Mouse (Mus musculus) forebrain, embryonic 14.5 days (tissue): ENCODE measurements around the gene Nmi. TPM values are rescaled to one million over a fixed set of nuclear protein-coding genes. Genes with fewer than 3 reads are reported as not detected.

Experiments used
- ATAC-seq: fragments of 200-750 bp; cut with Nextera tagmentation; 2 replicates; pipeline ENCODE4 v1.8.0; 2017; ENCODE audit warnings: mild to moderate bottlenecking, moderate library complexity
- DNase-seq: peaks from one replicate; pipeline ENCODE4 v3.0.0-alpha.2; 2015; ENCODE audit warnings: low spot score
- H3K27ac ChIP-seq: fragments of 300-500 bp; sonication (generic); 2 replicates; pipeline ENCODE4 v1.5.1; 2014; ENCODE audit warnings: low read depth, mild to moderate bottlenecking, control low read depth, low read length, moderate library complexity
- H3K27me3 ChIP-seq: fragments of 300-500 bp; sonication (generic); replicated peaks from 2 replicates; pipeline ENCODE4 v1.6.1; 2014; ENCODE audit warnings: low read length, control low read depth, mixed read lengths; ENCODE audit not compliant: control insufficient read depth, insufficient read depth
- H3K36me3 ChIP-seq: fragments of 300-500 bp; sonication (generic); 2 replicates; pipeline ENCODE4 v1.6.1; 2014; ENCODE audit warnings: low read length, control low read depth; ENCODE audit not compliant: control insufficient read depth, insufficient read depth
- H3K4me1 ChIP-seq: fragments of 300-500 bp; sonication (generic); 2 replicates; pipeline ENCODE4 v1.6.1; 2014; ENCODE audit warnings: antibody characterized with exemption, low read length, control low read depth; ENCODE audit not compliant: control insufficient read depth, insufficient read depth
- H3K4me2 ChIP-seq: fragments of 300-500 bp; sonication (generic); 2 replicates; pipeline ENCODE4 v1.6.1; 2014; ENCODE audit warnings: mild to moderate bottlenecking, control low read depth, low read length
- H3K4me3 ChIP-seq: fragments of 300-500 bp; sonication (generic); 2 replicates; pipeline ENCODE4 v1.5.1; 2014; ENCODE audit warnings: low read depth, low read length, control low read depth
- H3K9ac ChIP-seq: fragments of 300-500 bp; sonication (generic); 2 replicates; pipeline ENCODE4 v1.6.1; 2014; ENCODE audit warnings: mild to moderate bottlenecking, low read length, control low read depth, moderate library complexity
- H3K9me3 ChIP-seq: fragments of 300-500 bp; sonication (generic); replicated peaks from 2 replicates; pipeline ENCODE4 v1.6.1; 2016; ENCODE audit warnings: low read length, control low read depth, mixed read lengths; ENCODE audit not compliant: control insufficient read depth
- whole genome bisulfite sequencing: fragments of 180-500 bp; shearing (Covaris S2); extraction: QIAGEN DNeasy Blood & Tissue Kit; methylation state at CpG from one replicate; pipeline ENCODE4 v1.1.7; 2014; 5-methylcytosine and 5-hydroxymethylcytosine counted together
- polyA plus RNA-seq: library from polyadenylated mRNA; unstranded; fragments of >200 nt; fragmentation: Nextera tagmentation; extraction: Ambion mirVana; gene quantifications from 2 replicates; pipeline ENCODE4 v1.2.1, GENCODE M21; 2014

The Nmi gene
- polyA plus RNA-seq, 1 experiment from 2014 or later: 5.0 TPM

DNA sequence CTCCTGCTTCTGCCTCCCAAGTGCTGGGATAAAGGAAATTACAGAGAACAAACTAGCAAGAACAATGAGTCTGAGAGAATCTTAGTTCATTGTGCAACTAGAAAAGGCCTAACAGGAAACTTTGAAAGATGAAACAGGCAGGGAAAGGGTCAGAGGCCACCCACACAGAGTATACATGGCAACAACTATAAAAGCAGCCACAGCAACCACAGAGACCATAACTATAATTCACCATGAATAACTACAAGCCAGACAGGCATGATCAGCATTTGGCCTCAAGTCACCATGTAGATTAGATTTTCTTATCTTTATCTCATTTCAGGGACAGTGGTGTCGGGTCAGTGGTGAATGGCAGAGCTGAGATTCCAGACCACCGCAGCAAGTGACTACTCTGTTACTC lies 16.3 kb upstream of the Nmi start:
- DNase-seq (no peak), ATAC-seq (no peak)
- Histone ChIP-seq H3K36me3 (no peaks in the 10 kb centered on the region), H3K4me2 (no peak overlapping the region), H3K4me1 (no peaks in the 10 kb centered on the region), H3K9me3 (no peaks in the 10 kb centered on the region), H3K9ac (no peak overlapping the region), H3K27me3 (no peaks in the 10 kb centered on the region), H3K27ac (no peak overlapping the region), H3K4me3 (no peak overlapping the region)
- 94% methylated on average over 2 of the region's 2 CpGs for WGBS

GRCm38 (mm10) chr2:51986695-51987094 lies 13.4 kb upstream of the Nmi start:
- no peak overlapping the region for H3K4me2 ChIP-seq
- H3K27me3 ChIP-seq: no peaks in the 10 kb centered on the region
- no peaks in the 10 kb centered on the region for H3K36me3 ChIP-seq
- no peaks in the 10 kb centered on the region for H3K9me3 ChIP-seq
- WGBS: 88% methylated on average over 5 of the region's 5 CpGs
- H3K4me1 ChIP-seq: no peaks in the 10 kb centered on the region
- ATAC-seq (no peak), DNase-seq (no peak)
- no peak overlapping the region for H3K9ac ChIP-seq
- no peak overlapping the region for H3K27ac ChIP-seq
- H3K4me3 ChIP-seq: no peak overlapping the region

DNA sequence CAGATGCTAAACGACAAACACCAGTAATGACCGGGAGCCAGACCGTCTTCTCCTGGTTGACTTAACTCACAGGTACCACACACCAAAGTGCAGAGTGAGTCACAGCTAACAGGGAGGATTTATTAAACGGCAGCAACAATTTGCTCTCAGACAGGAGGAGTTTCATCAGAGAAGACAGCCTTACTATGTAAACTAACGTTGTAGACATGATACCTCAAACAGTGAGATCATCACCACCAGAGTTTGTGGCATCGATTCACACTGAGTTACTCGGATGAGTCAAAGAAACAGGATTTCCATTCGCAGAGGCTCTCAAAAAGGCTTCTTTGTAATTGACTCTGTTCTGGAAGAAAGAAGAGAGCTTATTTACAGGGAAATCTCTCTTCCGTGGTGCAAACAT lies 12.9 kb upstream of the Nmi start:
- no peak overlapping the region for H3K9ac ChIP-seq
- no peak for DNase-seq
- WGBS: 70% methylated on average over 9 of the region's 9 CpGs
- ATAC-seq: no peak
- no peaks in the 10 kb centered on the region for H3K27me3 ChIP-seq
- no peaks in the 10 kb centered on the region for H3K9me3 ChIP-seq
- H3K36me3 ChIP-seq: no peaks in the 10 kb centered on the region
- H3K4me1 ChIP-seq: no peaks in the 10 kb centered on the region
- H3K4me3 ChIP-seq: no peak overlapping the region
- H3K4me2 ChIP-seq: no peak overlapping the region
- H3K27ac ChIP-seq: no peak overlapping the region

- no peaks in the 10 kb centered on the region for H3K4me1 ChIP-seq
- H3K4me2 ChIP-seq: no peak overlapping the region
- no peak overlapping the region for H3K27ac ChIP-seq
- H3K9me3 ChIP-seq: no peaks in the 10 kb centered on the region
- ATAC-seq: no peak
- 93% methylated on average over 10 of the region's 10 CpGs for WGBS
- no peaks in the 10 kb centered on the region for H3K27me3 ChIP-seq
- no peak for DNase-seq
- no peak overlapping the region for H3K9ac ChIP-seq
- no peak overlapping the region for H3K4me3 ChIP-seq
- H3K36me3 ChIP-seq: no peaks in the 10 kb centered on the region
Observed at GRCm38 (mm10) chr2:51985241-51985640, 11.9 kb upstream of the Nmi start.

GRCm38 (mm10) chr2:51982288-51982687 lies 9.0 kb upstream of the Nmi start:
- H3K4me3 ChIP-seq: no peak overlapping the region
- H3K27me3 ChIP-seq: no peaks in the 10 kb centered on the region
- DNase-seq (no peak), ATAC-seq (no peak)
- no peaks in the 10 kb centered on the region for H3K4me1 ChIP-seq
- no peaks in the 10 kb centered on the region for H3K36me3 ChIP-seq
- no peak overlapping the region for H3K4me2 ChIP-seq
- H3K9ac ChIP-seq: no peak overlapping the region
- 77% methylated on average over 13 of the region's 13 CpGs for WGBS
- no peaks in the 10 kb centered on the region for H3K9me3 ChIP-seq
- H3K27ac ChIP-seq: no peak overlapping the region

- Histone ChIP-seq H3K27me3 (no peaks in the 10 kb centered on the region), H3K4me1 (no peaks in the 10 kb centered on the region), H3K9ac (no peak overlapping the region), H3K27ac (no peak overlapping the region), H3K4me2 (no peak overlapping the region), H3K36me3 (no peaks in the 10 kb centered on the region), H3K4me3 (no peak overlapping the region), H3K9me3 (no peaks in the 10 kb centered on the region)
- DNase-seq: no peak
- 71% methylated on average over 11 of the region's 11 CpGs for WGBS
- no peak for ATAC-seq
Observed at GRCm38 (mm10) chr2:51981630-51982029, 8.3 kb upstream of the Nmi start.

DNA sequence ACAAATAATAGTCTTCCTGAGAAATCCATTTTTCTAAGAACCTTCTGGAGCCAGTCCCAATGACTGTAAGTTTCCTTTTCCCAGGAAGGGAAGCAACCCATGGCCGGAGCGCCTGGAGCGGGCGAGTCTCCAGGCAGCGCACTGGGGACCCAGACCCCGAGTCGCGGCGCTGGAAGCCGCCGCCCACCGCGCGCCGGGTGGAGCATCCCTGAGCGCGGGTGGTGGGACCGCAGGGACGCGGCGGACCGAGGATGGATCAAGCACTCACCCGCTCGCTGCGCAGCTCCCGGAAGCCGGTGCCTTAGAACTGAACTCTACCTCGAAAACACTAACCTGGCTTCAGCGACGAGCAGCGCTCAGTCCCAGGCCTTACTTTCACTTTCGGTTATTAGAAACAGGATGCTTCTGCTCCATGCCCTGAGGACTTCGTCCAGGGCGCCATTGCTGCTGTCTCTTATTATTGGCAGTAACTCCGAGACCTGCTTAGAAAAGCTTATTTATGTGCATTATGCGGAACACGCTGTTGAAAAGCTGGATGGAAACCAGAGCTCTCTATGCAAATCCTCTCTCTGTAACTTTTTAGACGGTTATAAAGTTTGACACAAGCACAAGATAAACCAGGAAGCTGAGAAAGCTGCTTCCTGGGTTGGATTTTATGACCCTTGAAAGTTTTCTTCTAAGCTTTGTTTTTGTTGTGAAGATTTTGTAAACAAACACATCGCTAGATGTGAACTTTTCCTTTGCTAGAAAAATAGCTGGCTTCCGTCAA lies 469 bp downstream of the Nmi start:
- DNase-seq (peak; percentile 73), ATAC-seq (peak; percentile 84)
- peak overlapping the region; percentile 78 for H3K4me2 ChIP-seq
- no peak overlapping the region for H3K27ac ChIP-seq
- peak overlapping the region; percentile 68 for H3K9ac ChIP-seq
- H3K9me3 ChIP-seq: no peaks in the 10 kb centered on the region
- H3K4me3 ChIP-seq: peak overlapping the region; percentile 48
- 2% methylated on average over 40 of the region's 40 CpGs for WGBS
- H3K4me1 ChIP-seq: no peaks in the 10 kb centered on the region
- no peaks in the 10 kb centered on the region for H3K27me3 ChIP-seq
- H3K36me3 ChIP-seq: no peaks in the 10 kb centered on the region

DNA sequence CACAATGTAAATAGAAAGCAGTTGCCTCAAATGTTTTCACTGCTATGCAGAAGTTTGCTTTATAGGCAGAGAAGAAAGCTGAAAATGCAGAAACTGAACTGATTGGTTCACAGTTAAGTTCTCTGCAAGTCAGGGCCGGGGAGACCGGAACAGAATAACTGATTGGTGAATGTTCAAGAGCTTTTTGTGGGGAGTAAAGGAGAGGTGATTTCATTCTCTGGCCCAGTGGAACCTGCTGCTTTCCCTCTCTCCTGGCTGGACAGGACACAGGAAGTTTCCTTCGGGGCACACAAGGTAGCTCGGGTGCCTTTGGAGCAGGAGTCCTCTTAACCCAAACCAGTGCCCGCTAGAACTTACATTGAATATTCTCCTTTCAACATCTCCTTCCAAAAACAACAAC lies 1.2 kb downstream of the Nmi start:
- Histone ChIP-seq H3K9ac (no peak overlapping the region), H3K4me3 (no peak overlapping the region), H3K36me3 (no peaks in the 10 kb centered on the region), H3K4me1 (no peaks in the 10 kb centered on the region), H3K27ac (no peak overlapping the region), H3K4me2 (peak overlapping the region; percentile 78), H3K9me3 (no peaks in the 10 kb centered on the region), H3K27me3 (no peaks in the 10 kb centered on the region)
- DNase-seq (no peak), ATAC-seq (peak; percentile 30; the same call in 1 of the 2 replicates)
- WGBS: 72% methylated on average over 5 of the region's 5 CpGs

GRCm38 (mm10) chr2:51970897-51971296 lies 2.4 kb downstream of the Nmi start:
- DNase-seq (no peak), ATAC-seq (no peak)
- Histone ChIP-seq H3K4me3 (no peak overlapping the region), H3K27me3 (no peaks in the 10 kb centered on the region), H3K9ac (no peak overlapping the region), H3K36me3 (no peaks in the 10 kb centered on the region), H3K4me2 (no peak overlapping the region), H3K4me1 (no peaks in the 10 kb centered on the region), H3K27ac (no peak overlapping the region), H3K9me3 (no peaks in the 10 kb centered on the region)
- WGBS: 98% methylated on average over 4 of the region's 4 CpGs
